Mouse (Mus musculus) lung, postnatal 25 days (tissue): ENCODE measurements around the gene Ppp5c.

Experiments used
- DNase-seq: peaks from one replicate; pipeline ENCODE4 v3.0.0; 2022; ENCODE audit warnings: low spot score

Gene Ppp5c

GRCm38 (mm10) chr7:17054325-17054989, 26.7 kb upstream of the Ppp5c start:
- DNase-seq = no peak

GRCm38 (mm10) chr7:17050933-17051594, 23.3 kb upstream of the Ppp5c start:
- peak; percentile 70 for DNase-seq

GRCm38 (mm10) chr7:17050491-17050890, 22.8 kb upstream of the Ppp5c start:
- no peak for DNase-seq

DNA sequence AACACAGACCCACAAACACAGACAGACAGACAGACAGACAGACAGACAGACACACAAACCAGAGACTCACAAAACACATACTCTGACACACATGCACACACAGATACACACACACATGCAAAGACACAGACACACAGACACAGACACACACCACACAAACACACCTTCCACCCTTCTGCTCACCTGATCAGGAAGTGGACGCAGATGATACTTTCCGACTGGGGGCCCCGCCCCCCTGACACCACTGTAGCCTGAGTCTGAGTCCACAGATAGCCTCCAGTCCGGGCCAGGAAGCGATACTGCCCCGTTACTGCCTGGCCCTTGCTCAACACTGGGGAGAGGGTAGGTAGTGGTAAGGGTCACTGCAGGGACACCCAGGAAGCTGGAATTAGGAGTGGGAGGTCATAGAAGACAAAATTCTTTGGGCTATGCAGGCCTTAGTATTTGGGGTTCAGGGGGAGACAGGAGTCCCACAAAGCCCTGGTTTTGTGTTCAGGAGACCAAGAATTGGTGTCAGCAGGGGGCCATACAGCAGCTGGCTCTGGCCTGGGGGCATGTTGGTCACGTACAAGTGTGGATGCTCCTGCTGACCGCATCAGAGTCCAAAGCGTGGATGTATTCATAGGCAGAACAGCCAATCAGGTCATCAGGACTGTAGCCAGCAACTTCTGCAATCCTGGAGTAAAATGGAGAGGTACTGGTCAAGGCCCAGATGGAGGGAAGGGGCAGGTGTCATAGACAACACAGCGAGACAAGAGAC, 20.9 kb upstream of the Ppp5c start:
- DNase-seq = no peak

- DNase-seq = no peak
Observed at GRCm38 (mm10) chr7:17047041-17047682, 19.4 kb upstream of the Ppp5c start.

DNA sequence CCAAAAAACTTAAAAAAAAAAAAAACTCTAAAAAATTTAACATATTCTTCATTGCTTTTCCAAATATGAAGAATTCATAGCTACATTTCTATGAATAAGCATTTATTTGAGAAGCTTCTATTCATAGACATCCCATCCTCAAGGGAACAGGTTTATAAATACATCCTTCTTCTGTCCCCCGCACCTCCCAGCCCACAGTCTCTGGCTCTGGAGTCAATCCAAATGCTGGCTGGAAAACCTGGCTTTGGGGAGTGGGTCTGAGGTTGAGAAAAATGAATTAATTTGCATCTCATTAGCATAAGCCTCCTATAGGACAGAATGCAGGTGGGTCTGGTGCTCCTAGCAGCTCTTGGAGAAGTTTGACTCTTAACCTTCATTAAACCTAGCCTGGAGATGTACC, 18.0 kb upstream of the Ppp5c start:
- no peak for DNase-seq

GRCm38 (mm10) chr7:17039373-17039772, 11.6 kb upstream of the Ppp5c start:
- no peak for DNase-seq

- no peak for DNase-seq
Observed at GRCm38 (mm10) chr7:17038018-17038695, 10.4 kb upstream of the Ppp5c start.

- no peak for DNase-seq
Observed at GRCm38 (mm10) chr7:17030239-17030638, 2.5 kb upstream of the Ppp5c start.

- DNase-seq = no peak
Observed at GRCm38 (mm10) chr7:17028923-17029322, 1.2 kb upstream of the Ppp5c start.

GRCm38 (mm10) chr7:17026710-17027587, 775 bp downstream of the Ppp5c start:
- peak; percentile 56 for DNase-seq

GRCm38 (mm10) chr7:17025896-17026622, 1.7 kb downstream of the Ppp5c start:
- no peak for DNase-seq

DNA sequence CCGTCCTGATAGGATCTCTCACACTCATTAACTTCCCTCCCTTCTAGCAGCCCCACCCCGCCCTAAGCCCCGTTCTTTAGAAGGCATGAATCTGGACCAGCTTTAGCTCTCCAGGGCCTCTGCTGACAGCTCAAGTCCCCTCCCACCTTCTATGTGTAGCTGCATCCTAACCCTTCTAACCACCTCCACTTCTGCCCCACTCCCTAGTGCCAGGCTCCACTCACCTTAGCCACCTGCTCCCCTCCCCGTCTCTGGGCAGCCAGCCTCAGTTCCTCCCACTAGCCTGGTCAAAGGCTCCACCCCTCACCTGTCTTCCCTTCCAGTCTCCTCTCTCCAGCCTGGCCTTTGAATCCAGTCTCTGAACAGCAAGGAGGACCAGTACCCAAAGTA, 2.2 kb downstream of the Ppp5c start:
- no peak for DNase-seq

GRCm38 (mm10) chr7:17024814-17025504, 2.8 kb downstream of the Ppp5c start:
- no peak for DNase-seq

DNA sequence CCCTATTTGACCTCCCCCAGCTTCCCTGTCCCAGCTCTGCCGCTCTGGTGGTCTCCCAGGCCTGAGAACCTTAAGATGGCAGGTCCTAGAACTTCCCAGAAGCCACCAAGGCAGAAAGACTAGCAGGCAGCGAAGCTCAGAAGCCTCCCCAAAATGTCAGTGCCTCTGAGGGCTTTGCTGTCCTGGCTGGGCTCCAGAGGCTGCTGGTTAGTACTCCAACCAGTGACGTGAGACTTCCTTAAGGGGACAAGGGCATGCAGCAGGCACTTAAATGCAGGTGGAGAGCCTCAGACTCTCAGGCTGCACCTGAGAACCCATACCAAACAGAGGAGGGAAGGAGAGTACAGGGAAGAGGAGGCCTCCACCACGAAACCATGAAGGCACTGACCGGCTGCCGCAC, 3.6 kb downstream of the Ppp5c start:
- DNase-seq = peak; percentile 72

DNA sequence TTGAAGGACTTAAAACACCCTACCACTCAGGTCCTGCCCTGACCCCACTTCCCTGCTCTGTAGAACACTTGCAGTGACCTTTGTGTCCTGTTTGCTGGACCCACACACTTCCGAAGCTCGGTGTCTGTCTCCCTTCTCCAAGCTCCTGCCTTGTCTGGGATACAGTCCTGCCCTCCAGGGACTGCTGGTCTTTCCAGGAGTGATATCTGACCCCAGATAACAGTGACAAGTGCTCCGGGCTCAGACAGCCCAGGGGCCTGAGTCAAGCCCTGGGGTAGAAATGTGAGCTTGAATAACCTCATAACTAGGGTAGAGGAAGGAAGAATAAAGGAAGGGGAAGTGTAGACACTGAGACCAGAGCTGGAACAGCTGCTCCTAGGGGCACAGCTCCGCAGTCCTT, 4.0 kb downstream of the Ppp5c start:
- no peak for DNase-seq

GRCm38 (mm10) chr7:17022176-17022575, 5.5 kb downstream of the Ppp5c start:
- DNase-seq = no peak

DNA sequence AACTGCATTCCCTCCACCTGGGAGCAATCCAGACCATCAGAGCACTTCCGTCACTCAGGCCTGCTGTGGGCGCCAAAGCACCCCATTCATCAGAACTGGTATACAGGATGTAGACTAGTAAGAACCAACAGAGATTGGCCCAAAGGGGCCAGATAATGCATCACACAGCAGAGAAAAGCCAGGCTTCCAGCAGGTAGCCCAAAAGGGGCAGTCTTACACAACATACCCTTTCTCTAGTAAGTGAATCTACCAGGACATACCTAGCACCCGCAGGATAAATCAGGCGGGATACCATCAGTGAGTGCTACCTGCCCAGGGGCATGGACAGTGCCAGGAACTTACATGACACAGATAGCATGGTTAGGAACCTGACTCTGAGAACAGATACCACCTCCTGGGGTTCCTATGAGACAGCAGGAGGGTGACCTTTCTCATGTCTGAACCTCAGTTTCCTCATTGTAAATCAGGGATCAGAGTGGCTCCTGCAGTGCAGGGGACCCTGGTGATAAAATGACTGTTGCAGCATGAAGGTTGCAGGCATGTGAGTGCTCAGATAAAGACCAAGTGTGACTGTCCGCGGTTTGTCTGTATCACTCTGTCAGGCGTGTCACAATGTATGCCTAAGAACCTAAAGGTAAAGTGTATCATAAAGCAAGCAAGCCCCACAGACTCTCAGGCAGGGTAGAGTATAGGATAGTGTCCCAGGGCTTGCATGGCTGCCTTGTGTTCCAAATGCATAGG, 8.1 kb downstream of the Ppp5c start:
- DNase-seq = no peak

DNA sequence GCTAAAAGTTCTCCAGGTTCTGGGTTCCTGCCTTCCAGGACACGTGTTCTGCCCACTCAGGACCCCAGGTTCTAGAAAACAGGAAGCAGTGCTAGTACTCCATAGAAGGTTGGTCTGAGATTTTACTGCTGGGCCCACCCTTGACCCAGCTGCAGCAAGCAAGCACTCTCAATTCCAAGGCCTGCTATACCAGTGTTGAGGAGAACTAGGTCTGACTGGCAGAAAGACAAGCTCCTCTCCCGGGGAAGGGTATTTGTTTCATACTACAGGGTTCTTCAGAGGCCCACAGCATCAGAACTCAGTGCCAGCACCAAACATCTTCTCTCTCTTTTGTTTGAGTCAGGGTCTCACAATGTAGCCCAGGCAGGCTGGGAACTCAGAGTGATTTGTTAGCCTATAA, 9.8 kb downstream of the Ppp5c start:
- no peak for DNase-seq
